Mouse (Mus musculus) G1E (cell line): Measurements from ENCODE around the gene Lipa.

Source experiments
- CTCF ChIP-seq: IDR thresholded peaks from 2 replicates; pipeline ENCODE4 v1.5.1; 2012; ENCODE audit warnings: low read depth, low read length, inconsistent platforms, mixed read lengths
- GATA1 ChIP-seq: IDR thresholded peaks from 2 replicates; pipeline ENCODE4 v1.6.1; 2012; ENCODE audit warnings: borderline replicate concordance, low read length, inconsistent platforms, mixed read lengths
- GATA2 ChIP-seq: IDR thresholded peaks from 2 replicates; pipeline ENCODE4 v1.6.1; 2012; ENCODE audit warnings: low read depth, low read length, inconsistent platforms, borderline replicate concordance

DNA sequence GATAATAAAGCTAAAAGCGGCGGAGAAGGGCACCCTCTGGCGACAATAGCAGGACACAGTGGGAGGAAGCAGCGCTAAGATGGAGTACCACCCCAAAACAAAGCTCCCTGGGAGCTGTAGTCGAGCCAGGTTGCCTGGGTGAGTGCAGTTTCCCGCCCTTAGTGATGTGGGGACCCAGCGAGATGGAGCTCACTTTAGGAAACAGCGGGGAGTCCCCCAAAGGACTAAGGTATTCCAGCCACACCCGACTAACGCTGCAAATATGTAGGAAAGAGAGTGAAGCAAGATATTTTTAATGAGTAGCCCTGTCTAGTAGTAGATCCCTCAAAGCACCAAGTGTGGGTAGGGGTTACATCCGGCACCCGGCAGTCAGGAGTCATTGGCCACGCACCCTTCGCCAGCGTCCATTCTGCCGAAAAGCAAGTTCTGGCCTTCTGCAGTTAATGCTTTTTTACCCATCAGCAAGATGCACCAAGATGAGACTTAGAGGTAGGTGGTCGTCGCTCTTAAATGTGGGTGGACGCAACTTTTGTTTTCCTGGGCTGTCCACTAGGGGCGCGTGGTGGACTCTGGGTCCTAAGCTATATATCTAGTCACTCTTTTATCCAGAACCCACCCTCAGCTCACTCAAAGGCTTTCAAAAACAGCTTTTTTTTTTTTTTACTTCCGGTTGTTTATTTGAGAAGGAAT, 23.4 kb upstream of the Lipa start, which contains the start of gene Ifit2:
- peak; percentile 43; the same call in 1 of the 2 replicates for TF ChIP-seq CTCF
- TF ChIP-seq GATA1 = no peak
- TF ChIP-seq GATA2 = no peak
